Mouse (Mus musculus) A20 (cell line): ENCODE data around the gene Zan.

Experiments used
- DNase-seq: peaks from one replicate; pipeline ENCODE4 v3.0.0-alpha.2; 2011; ENCODE audit warnings: low read depth, low spot score

Gene Zan

DNA sequence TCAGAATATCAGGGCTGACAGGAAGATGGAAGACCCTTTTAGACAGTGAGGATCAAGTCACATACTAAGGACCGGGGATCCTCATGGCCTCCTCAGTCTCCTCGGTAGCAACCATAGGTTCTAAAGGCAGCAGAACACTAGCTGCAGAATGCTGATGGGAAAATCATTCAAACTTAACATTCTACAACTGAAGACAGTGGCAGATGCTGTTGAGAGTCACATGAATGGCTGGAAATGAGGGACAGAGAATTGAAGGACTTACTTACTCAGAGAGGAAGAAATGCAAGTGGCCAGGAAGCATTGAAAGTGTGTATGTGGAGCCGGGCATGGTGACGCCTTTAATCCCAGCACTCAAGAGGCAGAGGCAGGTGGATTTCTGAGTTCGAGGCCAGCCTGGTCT, at the start of gene Zan:
Zan (minus strand) TSS at position 101 of the 400 bp plus-strand sequence.
- no peak for DNase-seq

DNA sequence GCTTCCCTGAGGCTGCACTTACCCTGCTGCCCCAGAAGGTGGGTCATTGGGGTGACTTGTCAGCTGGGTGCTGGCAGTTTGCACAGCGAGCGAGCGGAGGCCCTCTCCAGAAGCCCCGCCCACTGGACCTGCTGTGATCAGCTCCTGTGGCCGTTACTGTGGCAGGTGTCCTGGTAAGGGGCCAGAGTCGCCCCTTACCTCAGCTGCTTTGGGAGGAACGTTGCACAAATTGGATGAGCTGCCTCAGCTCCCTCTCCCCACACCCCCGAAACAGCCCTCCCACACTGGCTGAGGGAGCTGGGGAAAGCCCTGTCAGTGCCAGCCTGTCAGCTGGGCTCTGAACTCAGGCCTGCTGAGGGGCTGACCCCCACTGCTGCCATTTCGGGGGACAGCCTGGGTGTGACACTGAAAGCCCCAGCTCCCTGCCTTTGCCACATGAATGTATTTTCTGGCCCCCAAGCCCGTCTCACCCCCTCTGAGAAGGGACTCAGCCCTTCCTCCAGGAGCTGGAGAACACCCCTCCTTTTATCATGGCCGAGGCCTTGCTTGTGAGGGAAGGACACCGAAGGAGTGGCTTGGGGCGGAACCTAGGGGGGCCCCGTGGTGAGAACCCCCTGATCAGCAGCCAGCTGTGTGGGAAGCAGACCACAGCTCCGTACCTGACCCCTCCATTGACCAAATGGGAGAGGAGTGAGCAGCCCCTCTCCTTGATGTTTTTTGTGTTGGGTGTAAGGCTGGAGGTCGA, 49.5 kb upstream of the Zan start:
- no peak for DNase-seq

DNA sequence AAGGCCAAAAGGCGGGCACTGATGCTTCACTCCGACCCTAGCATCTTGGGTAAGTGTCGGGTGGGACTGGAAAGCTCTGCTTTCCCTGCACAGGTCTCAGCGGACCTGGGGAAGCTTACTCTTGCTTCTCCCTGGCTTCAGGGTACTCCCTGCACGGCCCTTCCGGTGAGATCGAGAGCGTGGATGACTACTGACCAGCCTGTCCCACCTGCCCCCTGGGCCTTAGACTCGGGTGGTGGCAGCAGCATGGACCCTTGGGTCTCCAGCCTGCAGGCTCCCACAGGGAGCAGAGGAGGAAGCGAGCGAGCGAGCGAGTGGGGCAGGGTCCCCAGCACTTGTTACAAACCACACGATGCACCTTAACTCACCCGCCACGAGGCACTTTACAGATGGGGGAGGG, 48.6 kb upstream of the Zan start:
- DNase-seq, result no peak

DNA sequence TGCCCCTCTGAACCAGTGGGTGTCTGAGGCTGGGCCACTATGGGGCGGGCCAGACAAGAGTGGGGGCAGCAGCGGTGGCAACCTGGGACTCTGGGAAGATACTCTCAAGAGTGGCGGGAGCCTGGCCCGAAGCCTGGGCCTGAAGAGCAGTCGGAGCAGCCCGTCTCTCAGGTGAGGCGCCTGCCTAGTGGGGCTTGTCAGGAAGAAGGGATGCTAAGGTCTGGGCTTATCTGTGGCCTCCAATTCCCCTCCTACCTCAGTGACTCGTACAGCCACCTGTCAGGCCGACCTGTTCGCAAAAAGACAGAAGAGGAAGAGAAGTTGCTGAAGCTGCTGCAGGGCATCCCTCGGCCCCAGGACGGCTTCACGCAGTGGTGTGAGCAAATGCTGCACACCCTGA, 47.8 kb upstream of the Zan start:
- no peak for DNase-seq

DNA sequence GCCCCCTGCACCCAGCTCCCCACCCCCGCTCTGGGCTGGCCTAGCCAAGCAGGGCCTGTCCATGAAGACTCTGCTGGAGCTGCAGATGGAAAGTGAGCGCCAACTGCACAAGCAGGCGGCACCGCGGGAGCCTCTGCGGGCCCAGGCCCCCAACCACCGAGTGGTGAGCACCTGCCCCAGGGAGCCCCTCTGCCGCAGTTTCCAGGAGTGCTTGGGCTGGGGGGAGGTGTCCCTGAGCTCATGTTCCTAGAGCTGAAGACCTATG, 47.3 kb upstream of the Zan start:
- DNase-seq, result no peak

DNA sequence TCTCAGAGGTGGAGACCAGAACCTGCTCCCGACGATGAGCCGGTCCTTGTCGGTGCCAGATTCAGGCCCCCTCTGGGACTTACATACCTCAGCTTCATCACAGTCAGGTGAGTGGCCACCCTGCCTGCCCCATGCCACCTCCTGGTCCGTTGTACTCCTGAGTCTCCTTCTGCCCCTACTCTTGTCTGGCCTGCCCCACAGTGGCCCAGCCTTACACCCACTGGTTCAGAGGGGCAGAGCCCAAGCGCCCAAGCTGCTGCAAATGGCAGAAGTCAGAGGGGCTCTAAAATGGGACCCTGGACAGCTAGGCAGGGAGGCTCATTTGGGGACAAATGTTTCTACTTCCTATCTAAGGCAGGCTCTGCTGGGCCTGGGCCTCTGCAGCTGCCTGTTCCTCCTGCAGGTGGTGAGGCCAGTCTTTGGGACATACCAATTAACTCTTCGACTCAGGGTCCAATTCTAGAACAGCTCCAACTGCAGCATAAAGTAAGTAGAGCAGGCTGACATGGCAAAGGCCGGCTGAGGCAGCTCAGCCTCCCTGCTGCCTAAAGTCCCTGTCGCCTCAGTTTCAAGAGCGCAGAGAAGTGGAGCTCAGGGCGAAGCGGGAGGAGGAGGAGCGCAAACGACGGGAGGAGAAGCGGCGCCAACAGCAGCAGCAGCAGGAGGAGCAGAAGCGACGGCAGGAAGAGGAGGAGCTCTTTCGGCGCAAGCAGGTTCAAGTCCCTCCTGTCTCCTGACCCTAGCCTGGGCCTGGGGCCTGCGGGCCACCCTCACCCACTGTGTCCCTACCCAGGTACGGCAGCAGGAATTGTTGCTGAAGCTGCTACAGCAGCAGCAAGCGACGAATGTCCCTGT, 46.8 kb upstream of the Zan start:
- no peak for DNase-seq

DNA sequence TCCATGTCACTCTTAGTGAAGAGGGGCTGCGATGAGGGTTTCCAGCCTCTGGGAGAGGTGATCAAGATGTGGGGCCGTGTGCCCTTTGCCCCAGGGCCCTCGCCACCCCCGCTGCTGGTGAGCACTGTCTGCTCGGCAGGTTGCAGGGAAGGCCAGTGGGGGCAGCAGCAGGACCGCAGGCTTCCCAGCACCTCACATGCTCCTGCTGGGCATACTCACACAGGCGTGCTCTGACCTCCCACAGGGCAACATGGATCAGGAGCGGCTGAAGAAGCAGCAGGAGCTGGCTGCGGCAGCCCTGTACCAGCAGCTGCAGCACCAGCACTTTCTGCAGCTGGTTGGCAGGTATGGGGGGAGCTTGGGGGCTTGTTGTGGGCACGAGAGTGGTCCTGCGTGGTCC, 45.8 kb upstream of the Zan start:
- DNase-seq, result no peak

DNA sequence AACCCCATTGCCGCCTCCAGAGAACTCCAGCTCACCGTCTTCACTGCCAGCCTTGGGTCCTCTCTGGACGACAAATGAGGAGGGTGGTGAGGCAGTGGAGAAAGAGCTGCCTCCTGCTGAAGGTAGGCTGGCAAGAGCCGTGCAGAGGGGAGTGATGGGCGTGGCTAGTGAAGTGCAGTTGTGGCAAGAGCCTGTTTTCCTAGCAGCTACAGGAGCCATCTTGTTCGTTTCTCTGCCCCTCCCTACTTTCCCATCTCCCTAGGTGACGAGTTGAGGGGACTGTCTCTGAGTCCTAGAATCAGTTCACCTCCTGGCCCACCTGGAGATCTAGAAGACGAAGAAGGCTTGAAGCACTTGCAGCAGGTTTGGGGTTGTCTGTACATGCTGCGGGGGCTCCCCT, 45.0 kb upstream of the Zan start:
- DNase-seq, result no peak

DNA sequence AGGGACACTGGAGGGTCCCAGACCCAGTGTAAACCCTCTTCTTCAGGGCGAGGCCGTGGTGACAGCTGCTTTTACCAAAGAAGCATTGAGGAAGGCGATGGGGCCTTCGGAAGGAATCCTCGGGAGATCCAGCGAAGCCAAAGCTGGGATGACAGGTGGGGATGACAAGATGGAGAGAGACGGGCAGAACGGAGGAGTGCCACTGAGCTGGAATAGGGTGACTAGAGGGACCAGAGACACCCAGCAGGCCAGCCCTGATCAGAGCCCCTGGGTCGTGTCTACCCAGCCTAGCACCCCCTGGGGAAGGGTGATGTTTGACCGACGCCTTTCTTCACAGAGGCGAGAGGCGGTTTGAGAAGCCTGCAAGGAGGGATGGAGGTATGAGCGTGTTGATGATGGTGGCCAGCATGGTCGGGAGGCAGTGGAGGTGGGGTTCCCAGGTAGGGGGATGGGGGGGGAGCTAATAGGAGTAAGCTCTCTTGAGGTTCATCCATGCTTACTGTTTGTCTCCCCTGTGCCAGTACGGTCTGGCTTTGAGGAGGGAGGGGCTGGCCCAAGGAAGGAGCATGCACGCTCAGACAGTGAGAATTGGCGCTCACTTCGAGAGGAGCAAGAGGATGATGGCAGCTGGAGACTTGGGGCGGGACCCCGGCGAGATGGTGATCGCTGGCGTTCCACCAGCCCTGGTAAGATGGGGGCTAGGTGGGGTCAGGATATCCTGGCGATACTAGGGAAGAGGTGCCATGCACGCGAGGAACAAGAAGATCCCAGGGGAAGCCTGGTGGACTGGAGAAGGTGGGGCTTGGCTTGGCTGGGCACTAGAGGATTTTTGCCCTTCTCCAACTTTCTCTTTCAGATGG, 43.1 kb upstream of the Zan start:
- no peak for DNase-seq

DNA sequence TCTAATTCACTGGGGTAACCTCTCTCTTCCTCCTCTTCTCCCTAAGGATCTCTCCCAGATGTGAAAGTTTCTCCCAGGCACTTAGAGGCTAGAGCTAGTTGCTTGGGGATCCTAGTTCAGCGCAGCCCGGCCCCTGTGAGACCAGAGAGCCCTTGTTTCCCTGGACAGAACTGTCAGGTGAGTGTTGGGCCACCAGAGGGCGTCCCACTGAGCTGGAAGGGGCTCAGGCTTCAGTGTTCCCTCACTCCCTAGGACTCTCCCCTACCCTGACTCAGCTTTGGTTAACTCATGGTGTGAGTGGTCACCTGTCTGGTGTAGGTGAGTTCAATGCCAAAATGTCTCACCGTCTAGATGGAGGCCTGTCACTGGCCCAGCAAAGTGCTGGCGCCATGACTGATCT, 41.6 kb upstream of the Zan start, which contains the start of gene Gigyf1:
Gigyf1 (plus strand) TSS at position 113 of the 400 bp plus-strand sequence.
- no peak for DNase-seq

DNA sequence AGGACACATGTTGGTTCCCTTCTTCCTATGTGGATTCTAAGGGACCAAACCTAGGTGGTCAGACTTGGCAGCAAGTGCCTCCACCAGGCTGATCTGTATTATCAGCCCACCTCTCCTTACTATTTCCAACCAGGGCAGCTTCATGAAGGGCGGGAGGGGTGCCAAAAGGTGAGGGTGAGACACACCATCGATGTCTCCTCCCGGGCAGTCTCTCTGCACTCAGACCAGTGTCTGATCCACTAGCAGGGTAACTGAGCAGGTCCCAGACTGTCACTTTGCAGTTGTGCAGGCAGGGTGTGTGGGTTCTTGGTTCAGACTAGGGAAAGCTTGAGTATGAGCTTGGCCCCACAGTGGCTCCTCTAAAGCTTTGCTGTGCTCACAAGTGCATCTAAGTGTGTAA, 37.9 kb upstream of the Zan start:
- DNase-seq, result no peak

DNA sequence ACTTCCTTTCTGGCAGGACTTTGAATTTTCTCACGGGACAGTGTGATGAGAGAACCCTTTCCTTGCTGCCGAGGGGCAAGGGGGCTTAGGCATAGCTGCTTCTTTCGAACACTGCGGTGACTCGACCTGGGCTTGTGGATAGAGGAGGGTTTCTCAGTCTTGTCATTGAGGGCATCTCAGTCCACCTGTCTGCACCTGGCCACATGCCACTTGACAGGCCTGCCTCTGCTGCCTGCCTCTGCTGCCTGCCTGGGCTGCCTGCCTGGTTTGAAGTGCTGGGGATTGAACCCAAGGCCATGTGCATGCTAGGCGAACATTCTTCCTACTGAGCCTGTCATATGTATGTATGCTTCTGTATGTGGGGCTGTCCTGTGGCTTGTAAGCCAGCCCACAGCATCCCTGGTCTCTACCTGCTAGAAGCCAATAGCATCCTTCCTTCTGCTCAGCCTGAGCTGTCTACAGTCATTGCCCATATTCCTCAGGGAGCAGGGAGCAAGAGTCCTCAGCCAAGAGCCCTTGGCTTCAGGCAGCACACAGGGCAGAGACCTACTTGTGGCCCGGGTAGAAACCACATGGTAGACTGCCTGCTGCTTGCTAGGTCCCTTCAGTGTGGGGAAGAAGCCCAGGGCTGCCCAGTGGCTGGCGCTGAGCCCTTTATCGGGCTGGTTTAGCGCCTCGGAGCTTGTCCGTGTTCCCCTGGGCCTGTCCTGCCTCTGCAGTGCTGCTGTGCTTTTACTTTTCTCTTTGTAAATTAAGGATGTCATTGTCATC, 37.3 kb upstream of the Zan start:
- DNase-seq, result no peak

DNA sequence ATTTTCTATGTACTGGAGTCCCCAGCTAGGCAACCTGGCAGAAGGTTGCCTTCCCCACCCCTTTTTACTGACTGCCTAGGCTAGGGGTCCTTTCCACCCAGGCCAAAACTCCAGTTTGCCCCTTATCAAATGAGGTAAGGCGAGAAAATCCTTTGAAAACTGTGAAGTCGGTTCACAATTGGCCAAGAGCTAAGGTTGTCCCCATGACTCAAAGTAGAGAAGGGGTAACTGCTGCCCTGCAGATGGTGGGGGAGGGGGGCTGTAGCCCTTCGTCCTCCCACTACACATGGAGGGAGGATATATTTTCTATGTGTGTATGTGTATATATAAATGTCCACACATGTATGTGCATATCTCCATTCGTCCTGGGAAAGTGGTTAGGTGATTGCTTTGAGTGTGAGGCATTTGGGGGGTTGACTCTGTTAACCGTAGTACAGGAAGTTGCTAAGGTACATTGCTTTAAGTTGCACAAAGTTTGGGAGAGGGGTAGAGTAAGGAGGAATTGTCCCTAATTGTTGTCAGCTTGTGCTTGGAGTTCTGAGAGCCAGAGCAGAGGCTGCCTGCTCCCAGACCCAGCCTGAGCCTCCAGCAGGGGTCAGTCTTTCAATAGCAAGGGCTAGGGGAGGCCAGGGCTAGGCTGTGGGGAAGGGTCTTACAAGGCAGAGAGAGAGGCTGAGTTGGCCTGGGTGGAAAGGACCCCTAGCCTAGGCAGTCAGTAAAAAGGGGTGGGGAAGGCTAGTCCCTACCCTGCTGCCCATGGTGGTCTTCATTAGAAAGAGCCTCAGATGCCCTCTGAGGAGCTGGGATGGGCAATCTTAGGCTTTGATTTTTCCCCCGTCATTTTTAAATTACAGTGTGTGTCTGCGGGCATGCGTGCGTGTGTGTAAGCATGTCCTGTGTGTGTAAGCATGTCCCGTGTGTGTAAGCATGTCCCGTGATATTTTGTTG, 36.3 kb upstream of the Zan start:
- no peak for DNase-seq

DNA sequence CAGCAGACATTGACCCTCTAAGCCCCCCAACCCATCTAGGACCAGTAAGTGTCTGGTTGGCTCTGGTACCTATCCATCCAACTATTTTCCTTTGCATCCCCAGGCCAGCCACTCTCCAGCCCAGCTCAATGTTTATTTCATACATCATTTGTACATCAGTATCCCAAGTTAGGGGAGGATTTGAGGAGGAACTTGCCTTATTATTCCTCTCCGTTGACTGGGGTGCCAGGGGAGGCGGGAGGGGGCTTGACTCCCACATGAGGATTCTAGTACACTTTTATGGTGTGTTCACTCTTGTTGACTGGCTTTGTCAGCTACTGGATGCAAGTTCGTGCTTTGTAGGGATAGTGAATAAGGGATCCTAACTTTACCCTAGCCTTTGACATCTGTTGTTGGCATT, 34.8 kb upstream of the Zan start:
- DNase-seq, result no peak

DNA sequence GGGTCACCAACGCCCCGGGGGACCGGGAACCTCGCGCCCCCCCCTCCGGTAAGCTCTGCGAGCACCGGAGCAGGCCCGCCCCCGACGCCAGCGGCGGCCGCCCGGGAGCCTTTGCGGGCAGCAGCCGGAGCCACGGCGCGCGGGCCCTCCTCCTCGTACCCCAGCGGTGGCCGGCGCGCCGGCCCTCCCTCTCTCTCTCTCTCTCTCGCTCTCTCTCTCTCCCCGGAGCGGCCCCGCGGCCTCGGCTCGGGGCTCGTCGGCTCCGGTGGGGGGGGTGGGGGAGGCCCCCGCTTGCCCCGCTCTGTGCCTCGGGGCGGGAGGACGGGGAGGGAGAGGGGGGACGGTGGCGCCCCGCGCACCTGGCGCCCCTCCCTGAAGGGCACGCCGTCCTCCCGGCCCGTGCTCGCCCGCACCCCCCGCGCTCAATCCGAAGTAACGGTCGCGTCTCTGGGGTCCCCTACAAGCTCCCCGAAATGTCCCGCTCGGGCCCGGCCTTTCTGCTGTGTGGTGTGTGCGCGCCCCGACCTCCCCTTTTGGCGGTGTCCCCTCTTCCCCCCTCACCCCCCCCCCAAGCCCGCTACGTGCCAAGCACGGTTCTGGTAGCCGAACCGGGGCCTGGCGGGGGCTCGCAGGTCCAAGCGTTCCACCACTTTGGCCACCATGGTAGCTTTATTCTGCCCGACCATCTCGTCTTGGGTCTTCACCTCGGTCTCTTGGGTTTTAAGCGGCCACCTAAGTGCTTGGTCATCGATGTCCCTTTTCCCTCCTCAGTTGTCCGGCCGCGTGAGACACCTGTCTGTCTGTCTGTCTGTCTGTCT, 33.9 kb upstream of the Zan start:
- DNase-seq, result peak; percentile 67

DNA sequence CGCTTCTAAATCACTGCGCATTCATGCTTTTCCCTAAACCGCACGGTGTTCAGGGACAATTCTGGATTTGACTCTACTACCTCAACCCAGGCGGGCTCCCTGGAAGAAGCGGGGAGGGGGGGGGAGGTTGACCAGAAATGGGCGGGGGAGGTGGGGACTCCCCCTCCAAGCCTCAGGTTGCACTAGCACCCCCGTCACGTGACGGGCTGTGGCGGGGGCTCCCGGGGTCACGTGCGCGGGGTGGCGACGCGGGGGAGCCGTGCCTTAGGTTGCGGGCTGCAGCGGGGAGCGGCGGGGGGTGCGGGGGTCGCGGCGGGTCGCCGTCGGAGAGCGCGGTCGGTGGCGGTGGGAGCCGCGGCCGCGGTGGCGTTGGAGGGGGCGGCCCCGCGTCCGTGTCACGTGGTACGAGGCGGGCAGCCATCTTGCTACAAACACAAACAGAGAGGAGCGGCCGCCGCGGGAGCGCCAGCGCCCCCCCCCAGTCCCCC, 33.2 kb upstream of the Zan start:
- DNase-seq, result peak; percentile 83

DNA sequence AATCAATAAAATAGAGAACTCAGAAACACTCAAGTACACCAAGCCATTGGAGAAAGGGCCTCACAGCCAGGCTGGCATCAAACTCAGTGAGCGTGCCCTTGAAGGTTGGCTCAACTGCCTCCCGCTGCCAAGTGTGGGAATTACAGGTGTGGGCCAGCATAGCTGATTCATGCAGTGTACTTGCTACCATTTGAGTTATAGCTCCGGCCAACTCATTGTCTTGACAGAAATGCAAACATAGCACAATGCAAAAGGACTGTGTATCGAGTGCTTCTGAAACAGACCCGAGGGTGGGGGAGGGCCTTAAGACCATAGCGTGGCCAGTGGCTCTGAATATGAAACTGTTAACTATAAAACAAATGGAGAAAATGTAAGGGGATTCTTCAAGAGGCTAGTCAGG, 27.2 kb upstream of the Zan start:
- DNase-seq, result peak; percentile 65

DNA sequence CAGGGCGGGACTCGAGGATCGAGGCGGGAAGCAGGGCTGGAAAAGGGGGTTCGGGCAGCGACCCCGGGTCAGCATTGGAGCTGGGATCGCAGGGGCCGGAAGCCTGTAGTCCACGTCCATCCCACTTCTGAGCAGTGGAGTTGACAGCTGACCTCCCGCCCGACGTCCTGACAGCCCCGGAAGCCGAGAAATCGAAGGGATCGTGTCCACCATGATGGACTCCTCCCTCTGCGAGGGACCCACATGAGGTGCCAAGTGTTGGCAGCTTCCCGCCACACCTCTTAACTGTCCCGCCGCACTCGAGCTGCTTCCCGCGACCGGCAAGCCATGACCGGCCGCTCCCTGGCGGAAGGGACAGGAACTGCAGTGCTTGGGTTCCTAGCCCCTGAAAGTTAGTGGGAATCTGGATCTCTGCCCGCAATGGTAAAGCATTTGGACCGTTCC, 25.8 kb upstream of the Zan start:
- peak; percentile 87 for DNase-seq
